Comparison of ENCODE assay signal across 8 mouse cellular contexts in the genomic region with DNA sequence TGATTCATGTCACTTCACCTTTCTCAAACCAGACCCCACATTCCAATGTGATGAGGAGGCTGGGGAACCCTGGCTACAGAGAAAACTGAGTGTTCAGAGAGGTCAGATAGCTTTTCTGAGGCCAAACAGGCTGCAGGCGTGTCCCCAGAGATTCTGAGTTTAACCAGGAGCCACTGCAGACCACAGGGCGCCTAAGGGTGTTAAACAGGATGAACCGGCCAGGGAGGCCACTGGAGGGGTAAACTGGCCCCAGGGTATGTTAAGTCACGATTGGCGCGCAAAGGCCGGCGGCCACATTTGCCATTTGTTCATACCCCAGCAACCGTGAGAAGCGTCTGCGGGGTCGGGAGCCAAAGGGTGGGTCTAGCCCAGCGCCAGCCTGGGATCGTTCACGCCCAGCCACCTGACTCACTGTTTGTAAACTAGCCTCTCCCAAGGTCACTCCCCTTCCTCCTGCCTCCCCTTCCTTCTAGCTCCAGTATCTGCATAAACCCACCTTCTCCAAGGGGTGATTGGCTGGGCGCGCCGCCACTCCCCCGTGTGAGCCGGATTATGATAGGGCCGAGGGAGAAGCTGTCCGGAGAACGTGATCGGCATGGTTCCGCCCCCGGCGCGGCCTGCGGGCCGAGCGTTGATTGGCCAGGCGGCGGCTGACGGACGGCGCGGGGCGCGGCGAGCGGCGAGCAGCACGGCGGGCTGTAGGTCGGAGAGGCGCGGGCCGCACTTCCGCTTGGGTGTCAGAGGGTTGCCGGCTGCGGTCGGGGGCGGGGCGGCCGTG. TPM values are rescaled to one million over a fixed set of nuclear protein-coding genes. Genes with fewer than 3 reads are reported as not detected.
DNase-seq lines count a peak whose midpoint lies in the region; ATAC-seq and TF ChIP-seq lines count a peak whose summit lies in the region.

A gene (plus strand): TSS at position 646 of the 778 bp plus-strand sequence.

- TF ChIP-seq CTCF in G1E (IDR thresholded peaks at IDR 0.05; ENCODE audit: low read depth, low read length) = no peak
- TF ChIP-seq CTCF in layer of hippocampus, adult 2 months (conservative IDR thresholded peaks at IDR 0.05) = no peak
- no peak for TF ChIP-seq CTCF in lung, embryonic 14.5 days (IDR thresholded peaks at IDR 0.05; ENCODE audit: low read depth)
- TF ChIP-seq CTCF in olfactory bulb, adult 2 months (IDR thresholded peaks at IDR 0.05; ENCODE audit: insufficient read depth, low read depth, low read length) = no peak
- 0 out of 2 replicates have a peak, but pooled peaks have one; percentile 46 for TF ChIP-seq CTCF in thymus, adult 2 months (IDR thresholded peaks at IDR 0.05; ENCODE audit: borderline replicate concordance, control insufficient read depth, extremely low read depth, insufficient read depth, low read length, poor library complexity)

- H3K9me3 ChIP-seq in G1E (replicated peaks) = no peaks in the 10 kb centered on the region
- no peaks in the 10 kb centered on the region for H3K9me3 ChIP-seq in forebrain, embryonic 16.5 days (ENCODE audit: control insufficient read depth, low read length)
- no peaks in the 10 kb centered on the region for H3K9me3 ChIP-seq in lung, embryonic 14.5 days (ENCODE audit: low read depth, low read length)

- peaks cover 20% of the 10 kb centered on the region for H3K36me3 ChIP-seq in G1E (replicated peaks)
- 0 out of 2 replicates have a peak, but pooled peaks cover 5% of the 10 kb centered on the region for H3K36me3 ChIP-seq in forebrain, embryonic 16.5 days (ENCODE audit: control insufficient read depth, insufficient read depth)
- H3K36me3 ChIP-seq in lung, embryonic 14.5 days (ENCODE audit: insufficient read depth) = 0 out of 2 replicates have a peak, but pooled peaks cover 2% of the 10 kb centered on the region
- no peaks in the 10 kb centered on the region for H3K36me3 ChIP-seq in thymus, adult 2 months (ENCODE audit: control insufficient read depth, insufficient read depth, low read length)

- ATAC-seq in G1E (ENCODE audit: extremely low read depth, insufficient number of reproducible peaks, low FRiP score, poor library complexity, severe bottlenecking) = peak; percentile 99
- ATAC-seq in forebrain, embryonic 16.5 days = peak; percentile 97
- ATAC-seq in lung, embryonic 14.5 days (ENCODE audit: insufficient read depth) = peak; percentile 99

- H3K4me1 ChIP-seq in G1E (ENCODE audit: insufficient read depth, low read depth, low read length) = peaks cover 51% of the 10 kb centered on the region
- H3K4me1 ChIP-seq in forebrain, embryonic 16.5 days (replicated peaks; ENCODE audit: control insufficient read depth, insufficient read depth, low read length) = peaks cover 48% of the 10 kb centered on the region
- H3K4me1 ChIP-seq in lung, embryonic 14.5 days (ENCODE audit: insufficient read depth) = peaks cover 32% of the 10 kb centered on the region
- H3K4me1 ChIP-seq in olfactory bulb, adult 2 months (ENCODE audit: control insufficient read depth, insufficient read depth, low read length) = peaks cover 42% of the 10 kb centered on the region
- peaks cover 19% of the 10 kb centered on the region for H3K4me1 ChIP-seq in thymus, adult 2 months (replicated peaks; ENCODE audit: control insufficient read depth, insufficient read depth, low read length)

- 0% methylated on average over 54 of the region's 55 CpGs for WGBS in forebrain, embryonic 16.5 days
- WGBS in lung, embryonic 14.5 days = under 1% methylated on average over 55 of the region's 55 CpGs
- WGBS in olfactory bulb, adult 2 months = 1% methylated on average over 52 of the region's 55 CpGs
- 1% methylated on average over 52 of the region's 55 CpGs for WGBS in thymus, adult 2 months

- H3K9ac ChIP-seq in forebrain, embryonic 16.5 days (replicated peaks; ENCODE audit: low read depth, low read length) = peak within 1 kb of the TSS; percentile 85
- H3K9ac ChIP-seq in lung, embryonic 14.5 days = peak within 1 kb of the TSS; percentile 84

- peaks cover 41% of the 10 kb centered on the region for H3K27me3 ChIP-seq in G1E (ENCODE audit: insufficient read depth, low read length)
- no peaks in the 10 kb centered on the region for H3K27me3 ChIP-seq in forebrain, embryonic 16.5 days (replicated peaks; ENCODE audit: control insufficient read depth, insufficient read depth, low read length)
- no peaks in the 10 kb centered on the region for H3K27me3 ChIP-seq in lung, embryonic 14.5 days (ENCODE audit: insufficient read depth, low read length)
- no peaks in the 10 kb centered on the region for H3K27me3 ChIP-seq in thymus, adult 2 months (ENCODE audit: control insufficient read depth, insufficient read depth, low read length)

- TF ChIP-seq POLR2A in olfactory bulb, adult 2 months (IDR thresholded peaks at IDR 0.05; ENCODE audit: insufficient read depth, low read depth, low read length) = peak; percentile 25; the same call in 1 of the 2 replicates
- TF ChIP-seq POLR2A in thymus, adult 2 months (IDR thresholded peaks at IDR 0.05; ENCODE audit: control insufficient read depth, extremely low read depth, insufficient read depth, low read length, poor library complexity) = peak; percentile 49; the same call in 1 of the 2 replicates

- intact Hi-C loops in heart, postnatal 36 days (cut with DNase I) = loop anchor here (2.0 to 5.0 kb wide), 3 partner anchors 48 to 142 kb away; a partner anchor contains a TSS

- DNase-seq in G1E (ENCODE audit: low spot score) = peak; percentile 100
- peak; percentile 100 for DNase-seq in cerebellum, adult 18-20 months
- peak; percentile 99 to 100 for DNase-seq in heart, postnatal 36 days
- DNase-seq in layer of hippocampus, adult 2 months (ENCODE audit: low spot score in 2 of 2) = peak; percentile 99 to 100
- peak; percentile 99 for DNase-seq in lung, embryonic 14.5 days
- DNase-seq in thymus, adult 2 months = peak; percentile 100

- H3K4me3 ChIP-seq in G1E (ENCODE audit: low read depth, low read length) = peak within 1 kb of the TSS; percentile 90
- H3K4me3 ChIP-seq in forebrain, embryonic 16.5 days (replicated peaks; ENCODE audit: low read length) = peak within 1 kb of the TSS; percentile 90
- H3K4me3 ChIP-seq in layer of hippocampus, adult 2 months = peak within 1 kb of the TSS; percentile 78
- H3K4me3 ChIP-seq in lung, embryonic 14.5 days (ENCODE audit: low read depth, low read length) = peak within 1 kb of the TSS; percentile 88
- peak within 1 kb of the TSS; percentile 94 for H3K4me3 ChIP-seq in olfactory bulb, adult 2 months (ENCODE audit: insufficient read depth, low read depth, low read length)
- H3K4me3 ChIP-seq in thymus, adult 2 months (ENCODE audit: control insufficient read depth, insufficient read depth, low read length) = peak within 1 kb of the TSS; percentile 66

- peak within 1 kb of the TSS; percentile 76 for H3K27ac ChIP-seq in forebrain, embryonic 16.5 days (ENCODE audit: low read length)
- peak within 1 kb of the TSS; percentile 88 for H3K27ac ChIP-seq in layer of hippocampus, adult 2 months
- peak within 1 kb of the TSS; percentile 63 for H3K27ac ChIP-seq in lung, embryonic 14.5 days (ENCODE audit: low read depth)
- H3K27ac ChIP-seq in olfactory bulb, adult 2 months (ENCODE audit: insufficient read depth, low read depth, low read length) = peak within 1 kb of the TSS; percentile 68
- no peak within 1 kb of the TSS for H3K27ac ChIP-seq in thymus, adult 2 months (ENCODE audit: control insufficient read depth, insufficient read depth, low read length)

- H3K4me2 ChIP-seq in forebrain, embryonic 16.5 days (ENCODE audit: low read length) = peak within 1 kb of the TSS; percentile 94
- peak within 1 kb of the TSS; percentile 93 for H3K4me2 ChIP-seq in lung, embryonic 14.5 days

RNA-seq across cellular contexts. Expression of the gene that starts here (rescaled TPM):
- 20.9 and 25.6 TPM in 2 replicates for total RNA-seq in G1E (2014; fragmentation: Nextera tagmentation)
- total RNA-seq in G1E (2017) = 24.5 and 25.0 TPM in 2 replicates
- polyA plus RNA-seq in G1E (2012) = 16.3 and 22.0 TPM in 2 replicates
- polyA plus RNA-seq in forebrain, embryonic 16.5 days (2015; fragmentation: Nextera tagmentation; extraction: Ambion mirVana) = 72.3 and 73.3 TPM in 2 replicates
- total RNA-seq in heart, postnatal 36 days (2021) = 10 to 100 TPM; 36.0 to 36.2 TPM
- total RNA-seq in layer of hippocampus, adult 2 months (2021) = 10 to 100 TPM; 46.0 to 49.2 TPM
- 30.9 and 31.1 TPM in 2 replicates for polyA plus RNA-seq in lung, embryonic 14.5 days (2014; fragmentation: Nextera tagmentation; extraction: Ambion mirVana)
- not detected in 2 replicates for polyA plus RNA-seq in olfactory bulb, adult 2 months (2012; ENCODE audit: insufficient read depth, insufficient read length, low replicate concordance, missing spikeins)
- 19.3 and 21.7 TPM in 2 replicates for polyA plus RNA-seq in thymus, adult 2 months (2012; rRNA removed)
